Mouse (Mus musculus) T-cell, adult 2 months (primary cell): Measurements from ENCODE around the gene Lsm8.
"Not testable (repeated sequence)": the region's sequence is repeated elsewhere in the genome, so short reads cannot be mapped to it uniquely, and the experiment has no call there.

Experiments
- DNase-seq: peaks from one replicate; pipeline ENCODE4 v3.0.0; 2022; ENCODE audit warnings: low spot score

The Lsm8 gene

GRCm38 (mm10) chr6:18848051-18848701, at the start of gene Lsm8:
Lsm8 (plus strand) TSS chr6:18848579.
- DNase-seq: peak; percentile 98

GRCm38 (mm10) chr6:18800869-18801511, 47.4 kb upstream of the Lsm8 start:
- no peak for DNase-seq

- DNase-seq: peak; percentile 4
These were observed 35.8 kb upstream of the Lsm8 start for GRCm38 (mm10) chr6:18812623-18813022.

GRCm38 (mm10) chr6:18815606-18816005, 32.8 kb upstream of the Lsm8 start:
- no peak for DNase-seq

- peak; percentile 6 for DNase-seq
These were observed 29.0 kb upstream of the Lsm8 start for GRCm38 (mm10) chr6:18819343-18819742.

- no peak for DNase-seq
These were observed 28.1 kb upstream of the Lsm8 start for GRCm38 (mm10) chr6:18820246-18820645.

GRCm38 (mm10) chr6:18822812-18823211, 25.6 kb upstream of the Lsm8 start:
- DNase-seq: no peak

GRCm38 (mm10) chr6:18832958-18833357, 15.4 kb upstream of the Lsm8 start:
- DNase-seq: no peak

- not testable (repeated sequence) for DNase-seq
These were observed 3.9 kb upstream of the Lsm8 start for GRCm38 (mm10) chr6:18844529-18844928.

- DNase-seq: peak; percentile 5
These were observed 2.8 kb upstream of the Lsm8 start for GRCm38 (mm10) chr6:18845571-18845970.

- no peak for DNase-seq
These were observed 303 bp downstream of the Lsm8 start for GRCm38 (mm10) chr6:18848702-18849061.

- no peak for DNase-seq
These were observed 6.9 kb downstream of the Lsm8 start for GRCm38 (mm10) chr6:18855323-18855722.

GRCm38 (mm10) chr6:18856487-18857078, 8.2 kb downstream of the Lsm8 start:
- no peak for DNase-seq

- DNase-seq: no peak
These were observed 17.6 kb downstream of the Lsm8 start, which contains the start of gene Ankrd7 for GRCm38 (mm10) chr6:18866018-18866417. Ankrd7 (plus strand) TSS chr6:18866318.

- DNase-seq: no peak
These were observed 40.7 kb downstream of the Lsm8 start for GRCm38 (mm10) chr6:18889030-18889429.

GRCm38 (mm10) chr6:18894142-18894541, 45.8 kb downstream of the Lsm8 start:
- no peak for DNase-seq
